Mouse (Mus musculus): ENCODE data around the gene Fam234b.

Fam234b gene

GRCm38 (mm10) chr6:135197921-135198532 is at the start of gene Fam234b, which contains the start of gene Hebp1:
TSS of gene Fam234b (plus strand) at chr6:135197977.
TSS of gene Hebp1 (minus strand) at chr6:135198022.
- in situ Hi-C loops (cut with MboI; ENCODE audit: low pct_unique_long_range_greater_than_20kb in 1 of 2, low sequenced_read_pairs in 2 of 2, unreplicated experiment in 1 of 2), result no loop called here

- in situ Hi-C loops (cut with MboI; ENCODE audit: low pct_unique_long_range_greater_than_20kb in 1 of 2, low sequenced_read_pairs in 2 of 2, unreplicated experiment in 1 of 2), result loop anchor here (5.0 to 10.0 kb wide), 3 partner anchors 51 to 134 kb away; partner anchors contain the start of gene Ddx47 (in 1 of the 2)
Measured at GRCm38 (mm10) chr6:135148506-135148905, 49.3 kb upstream of the Fam234b start.

- in situ Hi-C loops (cut with MboI; ENCODE audit: low pct_unique_long_range_greater_than_20kb in 1 of 2, low sequenced_read_pairs in 2 of 2, unreplicated experiment in 1 of 2), result loop anchor here (5.0 to 10.0 kb wide), 3 partner anchors 52 to 134 kb away; partner anchors contain the start of gene Ddx47 (in 1 of the 2)
Measured at GRCm38 (mm10) chr6:135149175-135149574, 48.6 kb upstream of the Fam234b start.

- in situ Hi-C loops (cut with MboI; ENCODE audit: low pct_unique_long_range_greater_than_20kb in 1 of 2, low sequenced_read_pairs in 2 of 2, unreplicated experiment in 1 of 2), result loop anchor here (5.0 to 10.0 kb wide), 3 partner anchors 52 to 135 kb away; partner anchors contain the start of gene Ddx47 (in 1 of the 2)
Measured at GRCm38 (mm10) chr6:135149722-135150121, 48.1 kb upstream of the Fam234b start.

- in situ Hi-C loops (cut with MboI; ENCODE audit: low pct_unique_long_range_greater_than_20kb in 1 of 2, low sequenced_read_pairs in 2 of 2, unreplicated experiment in 1 of 2), result no loop called here
Measured at GRCm38 (mm10) chr6:135150311-135150710, 47.5 kb upstream of the Fam234b start.

DNA sequence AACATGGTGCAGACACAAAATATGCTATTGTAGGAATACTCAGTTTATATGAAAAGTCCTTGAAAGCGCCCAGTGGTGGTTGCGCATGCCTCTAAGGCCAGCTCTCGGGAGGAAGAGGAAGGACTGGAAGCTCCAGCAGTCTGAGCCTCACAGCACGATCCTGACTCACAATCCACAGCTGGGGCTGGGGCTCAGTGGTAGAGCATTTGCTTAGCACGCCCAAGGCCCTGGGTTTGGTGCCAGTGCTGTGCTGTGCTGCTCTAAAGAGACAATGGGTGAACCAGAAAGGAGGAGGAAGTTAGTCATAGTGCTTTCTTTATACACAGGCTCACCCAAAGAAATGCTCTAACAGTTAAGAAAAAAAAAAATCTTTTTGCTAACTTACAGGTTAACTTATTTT is 44.1 kb upstream of the Fam234b start:
- in situ Hi-C loops (cut with MboI; ENCODE audit: low pct_unique_long_range_greater_than_20kb in 1 of 2, low sequenced_read_pairs in 2 of 2, unreplicated experiment in 1 of 2), result no loop called here

GRCm38 (mm10) chr6:135156597-135156996 is 41.2 kb upstream of the Fam234b start:
- in situ Hi-C loops (cut with MboI; ENCODE audit: low pct_unique_long_range_greater_than_20kb in 1 of 2, low sequenced_read_pairs in 2 of 2, unreplicated experiment in 1 of 2), result no loop called here

DNA sequence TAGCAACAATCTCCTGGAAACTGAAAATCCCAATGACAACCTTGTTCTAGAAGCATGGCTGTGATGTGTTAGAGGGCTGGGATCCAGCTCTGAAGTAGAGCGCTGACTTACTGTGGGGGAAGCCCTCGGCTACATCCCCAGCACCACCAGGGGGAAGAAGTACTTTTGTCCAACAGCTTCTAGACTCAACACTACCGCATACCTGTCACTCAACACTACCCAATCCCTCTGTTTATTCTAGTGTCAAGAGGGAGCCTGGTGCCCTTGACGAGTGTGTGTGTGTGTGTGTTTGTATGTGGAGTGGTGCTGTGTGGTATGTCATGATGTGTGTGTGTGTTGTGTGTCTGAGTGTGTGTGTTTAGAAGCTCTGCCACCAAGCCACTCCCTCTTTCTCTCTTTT is 40.3 kb upstream of the Fam234b start:
- in situ Hi-C loops (cut with MboI; ENCODE audit: low pct_unique_long_range_greater_than_20kb in 1 of 2, low sequenced_read_pairs in 2 of 2, unreplicated experiment in 1 of 2), result no loop called here

DNA sequence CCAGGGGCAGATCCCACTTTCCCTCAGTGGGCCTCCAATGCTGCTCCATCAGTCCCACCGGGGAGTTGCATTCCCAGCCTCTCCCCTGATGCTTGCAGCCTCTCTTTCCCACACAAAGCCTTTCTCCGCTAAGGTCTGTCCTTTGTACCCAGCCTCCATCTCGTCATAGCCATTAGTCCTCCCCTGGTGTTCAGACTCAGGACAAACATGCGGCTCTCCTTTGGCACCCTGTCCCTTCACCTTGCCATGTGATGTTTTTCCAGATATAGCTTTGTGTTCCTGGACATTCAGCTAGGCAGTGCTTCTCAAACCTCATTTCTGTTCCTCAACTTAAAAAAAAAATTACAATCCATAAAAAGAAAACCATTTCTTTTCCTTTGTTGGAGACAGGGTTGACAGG is 39.3 kb upstream of the Fam234b start:
- in situ Hi-C loops (cut with MboI; ENCODE audit: low pct_unique_long_range_greater_than_20kb in 1 of 2, low sequenced_read_pairs in 2 of 2, unreplicated experiment in 1 of 2), result no loop called here

DNA sequence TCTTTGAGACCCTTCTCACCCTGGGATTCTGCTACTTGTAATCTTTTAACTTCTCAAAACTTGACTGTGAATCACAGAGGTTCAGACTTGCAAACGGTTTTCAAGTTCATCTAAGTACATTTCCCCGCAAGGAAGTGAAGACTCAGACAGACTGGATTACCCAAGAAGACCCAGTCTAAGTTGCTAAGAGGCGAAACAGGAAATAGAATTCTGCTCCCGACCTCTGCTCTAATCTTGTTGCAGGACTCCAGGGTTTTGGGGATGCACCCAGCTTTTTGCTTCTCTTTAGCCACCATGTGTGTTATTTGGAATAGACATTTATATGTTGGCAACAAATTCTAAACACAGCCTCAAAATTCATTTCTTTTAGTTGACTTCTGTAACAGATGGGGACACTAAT is 36.4 kb upstream of the Fam234b start:
- in situ Hi-C loops (cut with MboI; ENCODE audit: low pct_unique_long_range_greater_than_20kb in 1 of 2, low sequenced_read_pairs in 2 of 2, unreplicated experiment in 1 of 2), result no loop called here

- in situ Hi-C loops (cut with MboI; ENCODE audit: low pct_unique_long_range_greater_than_20kb in 1 of 2, low sequenced_read_pairs in 2 of 2, unreplicated experiment in 1 of 2), result no loop called here
Measured at GRCm38 (mm10) chr6:135162311-135162710, 35.5 kb upstream of the Fam234b start.

DNA sequence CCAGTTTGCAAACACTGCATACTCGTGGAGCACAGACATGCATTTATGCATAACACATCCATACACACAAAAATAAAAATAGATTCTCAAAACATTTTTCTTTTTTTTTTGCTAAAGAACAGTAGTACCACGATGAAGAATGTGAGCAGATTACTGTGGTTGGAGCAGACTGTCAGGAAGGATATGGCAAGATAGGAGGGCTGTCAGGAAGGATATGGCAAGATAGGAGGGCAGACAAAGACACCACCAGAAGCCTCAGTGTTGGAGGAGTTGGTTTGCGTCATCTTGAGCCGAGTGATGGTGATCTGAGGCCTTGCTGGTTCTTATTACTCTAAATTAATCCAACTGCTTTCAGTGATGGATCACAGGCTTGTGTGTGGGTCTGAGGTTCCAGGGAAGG is 34.9 kb upstream of the Fam234b start:
- in situ Hi-C loops (cut with MboI; ENCODE audit: low pct_unique_long_range_greater_than_20kb in 1 of 2, low sequenced_read_pairs in 2 of 2, unreplicated experiment in 1 of 2), result no loop called here

DNA sequence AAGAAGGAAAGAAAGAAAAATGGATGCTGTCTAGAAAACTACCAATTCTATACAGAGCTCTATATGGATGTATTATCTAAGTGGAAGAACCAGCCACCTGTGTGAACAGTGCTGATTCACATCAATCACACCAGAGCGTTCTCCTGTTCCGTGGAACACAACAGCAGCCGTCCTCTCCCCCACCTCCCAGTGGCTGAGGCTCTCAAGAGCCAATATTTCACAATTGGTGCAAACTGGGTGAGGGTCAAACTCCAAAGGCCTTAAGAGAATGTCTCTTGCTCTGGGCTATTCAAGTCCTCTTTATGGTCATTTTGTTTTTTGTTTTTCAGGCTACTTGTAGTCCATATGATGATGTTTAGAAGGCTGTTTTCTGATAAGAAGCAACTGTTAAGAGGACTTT is 32.6 kb upstream of the Fam234b start:
- in situ Hi-C loops (cut with MboI; ENCODE audit: low pct_unique_long_range_greater_than_20kb in 1 of 2, low sequenced_read_pairs in 2 of 2, unreplicated experiment in 1 of 2), result no loop called here

- in situ Hi-C loops (cut with MboI; ENCODE audit: low pct_unique_long_range_greater_than_20kb in 1 of 2, low sequenced_read_pairs in 2 of 2, unreplicated experiment in 1 of 2), result no loop called here
Measured at GRCm38 (mm10) chr6:135165706-135166105, 32.1 kb upstream of the Fam234b start.

DNA sequence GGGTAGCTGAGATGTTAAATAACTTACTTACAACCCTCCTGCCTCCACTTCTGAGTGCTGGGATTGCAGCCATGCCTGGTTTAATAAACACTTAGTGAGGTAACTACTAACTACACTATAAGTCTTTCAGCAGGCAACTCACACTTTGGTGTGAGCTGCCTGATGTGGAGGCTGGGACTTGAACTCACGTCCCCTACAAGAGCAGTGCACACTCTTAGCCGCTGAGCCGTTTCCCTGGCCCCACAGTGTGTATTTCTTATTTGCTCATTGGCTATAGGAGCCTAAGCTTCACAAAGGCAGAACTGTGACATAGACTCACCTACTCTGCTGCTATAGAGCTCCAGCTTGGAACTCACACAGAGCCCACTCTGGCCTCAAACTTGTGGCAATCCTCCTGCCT is 31.5 kb upstream of the Fam234b start:
- in situ Hi-C loops (cut with MboI; ENCODE audit: low pct_unique_long_range_greater_than_20kb in 1 of 2, low sequenced_read_pairs in 2 of 2, unreplicated experiment in 1 of 2), result no loop called here

DNA sequence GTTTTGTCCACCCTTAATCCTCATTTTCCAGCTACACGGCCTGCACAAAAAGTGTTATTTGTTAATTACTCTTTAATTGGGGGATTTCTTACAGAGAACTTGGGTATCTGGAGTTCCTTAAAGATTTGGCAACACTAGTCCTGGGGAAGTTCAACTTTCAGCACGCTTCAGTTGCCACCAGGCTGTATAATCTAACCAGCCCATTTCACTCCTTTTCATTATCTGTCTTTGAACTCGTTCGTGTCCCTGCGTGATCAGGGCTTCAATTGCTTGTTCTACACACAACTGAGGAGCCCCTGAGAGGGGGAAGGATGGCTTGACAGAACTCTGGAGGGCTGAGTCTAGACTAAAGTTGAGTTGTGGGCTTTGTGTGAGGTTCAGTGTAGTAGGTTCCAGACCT is 31.1 kb upstream of the Fam234b start:
- in situ Hi-C loops (cut with MboI; ENCODE audit: low pct_unique_long_range_greater_than_20kb in 1 of 2, low sequenced_read_pairs in 2 of 2, unreplicated experiment in 1 of 2), result no loop called here

GRCm38 (mm10) chr6:135167380-135168311 is 30.1 kb upstream of the Fam234b start:
- in situ Hi-C loops (cut with MboI; ENCODE audit: low pct_unique_long_range_greater_than_20kb in 1 of 2, low sequenced_read_pairs in 2 of 2, unreplicated experiment in 1 of 2), result no loop called here

- in situ Hi-C loops (cut with MboI; ENCODE audit: low pct_unique_long_range_greater_than_20kb in 1 of 2, low sequenced_read_pairs in 2 of 2, unreplicated experiment in 1 of 2), result no loop called here
Measured at GRCm38 (mm10) chr6:135168471-135168870, 29.3 kb upstream of the Fam234b start.

DNA sequence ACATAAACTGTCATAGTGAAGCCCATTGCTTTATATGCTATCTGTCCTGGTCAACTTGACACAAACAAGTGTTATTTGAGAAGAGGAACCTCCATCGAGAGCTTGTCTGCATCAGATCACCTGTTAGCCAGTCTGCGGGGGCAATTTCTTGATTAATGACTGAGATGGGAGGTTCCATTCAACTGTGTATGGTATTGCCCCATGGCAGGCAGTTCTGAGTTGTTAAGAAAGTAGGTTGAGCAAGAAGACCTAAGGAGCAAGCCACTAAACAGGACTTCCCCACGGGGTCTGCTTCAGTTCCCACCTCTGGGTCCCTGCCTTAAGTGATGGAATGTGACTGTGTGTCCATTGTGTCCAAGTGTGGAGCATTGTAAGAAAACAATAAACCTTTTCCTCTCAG is 28.5 kb upstream of the Fam234b start:
- in situ Hi-C loops (cut with MboI; ENCODE audit: low pct_unique_long_range_greater_than_20kb in 1 of 2, low sequenced_read_pairs in 2 of 2, unreplicated experiment in 1 of 2), result no loop called here

Data from mouse embryonic stem cell (cell line).